Mouse (Mus musculus) embryonic fibroblast, embryonic 13.5 days (primary cell): ENCODE data around the gene Rprml. TPM values are rescaled to one million over a fixed set of nuclear protein-coding genes. Genes with fewer than 3 reads are reported as not detected.
"Not testable (repeated sequence)": the region's sequence is repeated elsewhere in the genome, so short reads cannot be mapped to it uniquely, and the experiment has no call there.

Experiments
- H3K27ac ChIP-seq: 2 replicates; pipeline ENCODE4 v1.5.1; 2012; ENCODE audit warnings: low read length, control low read depth, inconsistent platforms; ENCODE audit not compliant: insufficient read depth
- H3K4me1 ChIP-seq: 2 replicates; pipeline ENCODE4 v1.6.1; 2011; ENCODE audit warnings: low read length; ENCODE audit not compliant: control insufficient read depth, insufficient read depth
- H3K4me3 ChIP-seq: 2 replicates; pipeline ENCODE4 v1.5.1; 2011; ENCODE audit warnings: mild to moderate bottlenecking, control low read depth, low read length; ENCODE audit not compliant: insufficient read depth
- CTCF ChIP-seq: IDR thresholded peaks from 2 replicates; pipeline ENCODE4 v1.5.1; 2011; ENCODE audit warnings: mild to moderate bottlenecking, control low read depth, low read length, moderate library complexity, borderline replicate concordance; ENCODE audit not compliant: insufficient read depth
- POLR2A ChIP-seq: IDR thresholded peaks from 2 replicates; pipeline ENCODE4 v1.6.1; 2011; ENCODE audit warnings: low read depth, mild to moderate bottlenecking, control low read depth, low read length, moderate library complexity
- polyA plus RNA-seq: library from polyadenylated mRNA; stranded (reverse); fragments of >200 nt; gene quantifications from 2 replicates; pipeline ENCODE4 v1.2.4, GENCODE M21; 2011; ENCODE audit warnings: low read depth; ENCODE audit not compliant: missing spikeins, insufficient read length

Rprml gene
- polyA plus RNA-seq, 1 experiment, result not detected

- TF ChIP-seq CTCF (no peak), POLR2A (no peak)
- no peak overlapping the region for H3K4me3 ChIP-seq
- H3K4me1 ChIP-seq, result no peaks in the 10 kb centered on the region
- H3K27ac ChIP-seq, result no peak overlapping the region
Measured at GRCm38 (mm10) chr11:103662546-103662945, 13.2 kb downstream of the Rprml start.

DNA sequence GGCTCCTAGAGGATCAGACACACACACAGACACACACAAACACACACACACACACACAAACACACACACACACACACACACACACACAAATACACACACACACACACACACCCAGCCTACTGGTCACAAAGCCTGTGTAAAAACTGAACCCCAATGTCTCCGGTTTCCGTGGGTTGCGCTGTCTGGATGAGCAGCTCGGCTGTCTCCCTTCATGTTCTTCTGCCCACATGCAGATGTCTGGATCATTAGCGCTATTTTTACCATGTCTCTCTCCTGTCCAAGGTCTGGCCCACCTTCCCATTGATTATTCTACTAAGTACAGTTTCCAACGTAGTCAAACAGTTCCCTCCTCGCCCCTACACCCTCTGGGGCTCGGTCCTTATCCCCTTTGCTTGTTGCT is 13.7 kb downstream of the Rprml start:
- no peaks in the 10 kb centered on the region for H3K4me1 ChIP-seq
- H3K4me3 ChIP-seq, result no peak overlapping the region
- no peak for TF ChIP-seq POLR2A
- no peak for TF ChIP-seq CTCF
- H3K27ac ChIP-seq, result no peak overlapping the region

GRCm38 (mm10) chr11:103665695-103666094 is 16.3 kb downstream of the Rprml start:
- TF ChIP-seq POLR2A (no peak), CTCF (no peak)
- H3K4me1 ChIP-seq, result no peaks in the 10 kb centered on the region
- no peak overlapping the region for H3K27ac ChIP-seq
- H3K4me3 ChIP-seq, result no peak overlapping the region

GRCm38 (mm10) chr11:103666181-103666906 is 17.0 kb downstream of the Rprml start:
- no peak overlapping the region for H3K27ac ChIP-seq
- TF ChIP-seq POLR2A (no peak), CTCF (no peak)
- H3K4me3 ChIP-seq, result no peak overlapping the region
- H3K4me1 ChIP-seq, result no peaks in the 10 kb centered on the region

- Histone ChIP-seq H3K4me3 (no peak overlapping the region), H3K4me1 (no peaks in the 10 kb centered on the region), H3K27ac (no peak overlapping the region)
- TF ChIP-seq CTCF, result no peak
- TF ChIP-seq POLR2A, result no peak
Measured at GRCm38 (mm10) chr11:103666907-103667426, 17.6 kb downstream of the Rprml start.

- H3K4me1 ChIP-seq, result no peaks in the 10 kb centered on the region
- H3K4me3 ChIP-seq, result no peak overlapping the region
- TF ChIP-seq CTCF (peak; percentile 70; the same call in 1 of the 2 replicates), POLR2A (no peak)
- H3K27ac ChIP-seq, result no peak overlapping the region
Measured at GRCm38 (mm10) chr11:103675556-103675955, 26.2 kb downstream of the Rprml start.

DNA sequence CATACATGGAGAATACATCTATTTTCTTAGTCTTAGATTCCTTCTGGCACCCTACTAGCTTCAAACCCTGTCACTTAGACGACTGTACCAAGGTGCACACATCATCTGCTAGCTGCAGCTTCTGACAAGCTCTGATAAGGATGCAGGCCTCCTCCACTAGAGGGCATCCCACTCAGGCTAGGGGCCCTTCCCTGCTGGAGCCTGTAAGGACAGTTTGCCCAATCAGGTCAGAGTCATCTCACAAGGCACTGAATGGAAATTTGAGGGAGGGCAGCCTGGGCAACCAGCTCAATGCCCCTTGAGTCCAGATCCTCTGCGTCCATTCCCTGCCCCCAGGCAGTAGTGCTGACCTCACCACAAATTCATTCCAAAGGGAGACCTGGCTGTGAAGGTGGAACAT is 27.7 kb downstream of the Rprml start:
- H3K27ac ChIP-seq, H3K4me1 ChIP-seq, H3K4me3 ChIP-seq: not testable (repeated sequence)
- peak; percentile 41; the same call in 1 of the 2 replicates for TF ChIP-seq CTCF

GRCm38 (mm10) chr11:103683667-103684334 is 34.4 kb downstream of the Rprml start:
- Histone ChIP-seq H3K4me3 (no peak overlapping the region), H3K27ac (no peak overlapping the region), H3K4me1 (peaks cover 3% of the 10 kb centered on the region)
- TF ChIP-seq CTCF, result no peak
- no peak for TF ChIP-seq POLR2A

DNA sequence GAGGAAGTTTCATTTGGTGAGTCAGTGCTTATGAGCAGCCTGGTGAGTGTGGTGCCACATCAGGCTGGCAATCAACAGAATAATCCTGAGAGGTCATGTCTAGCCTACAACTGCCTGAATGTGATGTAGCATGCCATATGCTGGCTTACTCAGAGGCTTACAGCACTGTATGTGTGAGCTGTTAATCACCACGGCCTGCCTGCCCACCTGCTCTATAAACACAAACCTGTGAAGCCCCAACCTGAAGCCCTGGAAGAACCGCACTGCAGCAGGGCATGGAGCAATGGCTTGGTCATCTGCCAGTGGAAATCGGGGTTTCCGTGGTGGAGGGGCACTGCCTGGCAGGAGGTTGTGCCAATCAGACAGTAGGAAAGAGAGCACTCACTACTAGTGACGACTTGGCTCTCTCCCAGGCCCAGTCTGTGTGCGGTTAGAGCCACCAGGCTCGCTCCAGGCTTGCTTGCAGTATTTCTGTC is 35.9 kb downstream of the Rprml start:
- TF ChIP-seq CTCF (no peak), POLR2A (no peak)
- H3K27ac ChIP-seq, result no peak overlapping the region
- peaks cover 3% of the 10 kb centered on the region for H3K4me1 ChIP-seq
- H3K4me3 ChIP-seq, result no peak overlapping the region

- TF ChIP-seq CTCF (no peak), POLR2A (no peak)
- Histone ChIP-seq H3K4me1 (peaks cover 3% of the 10 kb centered on the region), H3K4me3 (no peak overlapping the region), H3K27ac (no peak overlapping the region)
Measured at GRCm38 (mm10) chr11:103686706-103687105, 37.3 kb downstream of the Rprml start.
